Mouse (Mus musculus) forebrain, embryonic 15.5 days (tissue): ENCODE measurements at regions not wholly inside any gene's neighbourhood (a gene's known extent, or its start where the extent isn't known, plus 50 kb on each side); places are given as distances from the start of the nearest gene placed in this dataset.

Experiments used
- ATAC-seq: fragments of 200-750 bp; cut with Nextera tagmentation; replicated peaks from 2 replicates; pipeline ENCODE4 v1.8.0; 2017; ENCODE audit warnings: mild to moderate bottlenecking, moderate TSS enrichment, moderate library complexity
- H3K27ac ChIP-seq: fragments of 300-500 bp; sonication (generic); replicated peaks from 2 replicates; pipeline ENCODE4 v1.5.1; 2015; ENCODE audit warnings: mild to moderate bottlenecking, inconsistent platforms
- H3K27me3 ChIP-seq: fragments of 300-500 bp; sonication (generic); 2 replicates; pipeline ENCODE4 v1.6.1; 2015; ENCODE audit warnings: inconsistent platforms
- H3K36me3 ChIP-seq: fragments of 300-500 bp; sonication (generic); 2 replicates; pipeline ENCODE4 v1.6.1; 2015; ENCODE audit warnings: mild to moderate bottlenecking, inconsistent platforms
- H3K4me1 ChIP-seq: fragments of 300-500 bp; sonication (generic); 2 replicates; pipeline ENCODE4 v1.6.1; 2015; ENCODE audit warnings: inconsistent platforms
- H3K4me2 ChIP-seq: fragments of 300-500 bp; sonication (generic); replicated peaks from 2 replicates; pipeline ENCODE4 v1.6.1; 2015; ENCODE audit warnings: mild to moderate bottlenecking, inconsistent platforms
- H3K4me3 ChIP-seq: fragments of 300-500 bp; sonication (generic); 2 replicates; pipeline ENCODE4 v1.5.1; 2015; ENCODE audit warnings: mild to moderate bottlenecking, inconsistent platforms
- H3K9ac ChIP-seq: fragments of 300-500 bp; sonication (generic); replicated peaks from 2 replicates; pipeline ENCODE4 v1.6.1; 2015; ENCODE audit warnings: mild to moderate bottlenecking, inconsistent platforms
- H3K9me3 ChIP-seq: fragments of 300-500 bp; sonication (generic); 2 replicates; pipeline ENCODE4 v1.6.1; 2016; ENCODE audit warnings: inconsistent platforms
- WGBS: fragments of 180-500 bp; shearing (Covaris S2); methylation state at CpG from one replicate; pipeline ENCODE4 v1.1.7; 2015; ENCODE audit warnings: mixed read lengths; 5-methylcytosine and 5-hydroxymethylcytosine counted together

GRCm38 (mm10) chr2:174532671-174533363 lies 59.9 kb upstream of the Prelid3b start:
- 61% methylated on average over 12 of the region's 12 CpGs for WGBS
- ATAC-seq = peak; percentile 64; the same call in 1 of the 2 replicates
- H3K4me1 ChIP-seq = no peaks in the 10 kb centered on the region
- H3K9me3 ChIP-seq = no peaks in the 10 kb centered on the region
- H3K9ac ChIP-seq = no peak overlapping the region
- no peak overlapping the region for H3K27ac ChIP-seq
- H3K36me3 ChIP-seq = no peaks in the 10 kb centered on the region
- no peak overlapping the region for H3K4me2 ChIP-seq
- H3K4me3 ChIP-seq = no peak overlapping the region
- no peaks in the 10 kb centered on the region for H3K27me3 ChIP-seq

DNA sequence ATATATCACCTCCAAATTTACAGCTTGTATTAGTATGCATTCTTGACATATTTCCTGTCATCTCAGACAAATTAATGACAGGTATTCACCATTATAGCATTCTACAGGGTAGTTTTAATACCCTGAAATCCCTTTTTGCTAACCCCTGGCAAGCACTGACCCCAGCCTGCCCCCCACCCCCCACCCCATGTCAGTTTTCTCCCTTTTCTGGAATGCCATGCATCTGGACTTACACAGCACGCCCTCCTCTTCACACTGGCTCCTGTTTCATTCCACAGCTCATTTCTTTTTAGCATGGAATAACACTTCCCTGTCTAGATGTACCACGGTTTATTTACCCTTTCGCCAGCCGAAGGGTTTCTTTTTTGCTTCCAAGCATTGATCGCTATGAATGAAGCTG lies 67.8 kb upstream of the Prelid3b start:
- Histone ChIP-seq H3K4me1 (no peaks in the 10 kb centered on the region), H3K4me3 (no peak overlapping the region), H3K27me3 (no peaks in the 10 kb centered on the region), H3K27ac (no peak overlapping the region), H3K9me3 (0 out of 2 replicates have a peak, but pooled peaks cover 2% of the 10 kb centered on the region), H3K9ac (no peak overlapping the region), H3K36me3 (no peaks in the 10 kb centered on the region), H3K4me2 (no peak overlapping the region)
- WGBS = 85% methylated on average over 5 of the region's 5 CpGs
- no peak for ATAC-seq

- Histone ChIP-seq H3K4me3 (no peak overlapping the region), H3K27me3 (no peaks in the 10 kb centered on the region), H3K9ac (no peak overlapping the region), H3K27ac (no peak overlapping the region), H3K36me3 (no peaks in the 10 kb centered on the region), H3K9me3 (0 out of 2 replicates have a peak, but pooled peaks cover 2% of the 10 kb centered on the region), H3K4me1 (no peaks in the 10 kb centered on the region), H3K4me2 (no peak overlapping the region)
- no peak for ATAC-seq
- 83% methylated on average over 3 of the region's 3 CpGs for WGBS
Observed at GRCm38 (mm10) chr2:174547207-174547606, 74.3 kb upstream of the Prelid3b start.

- Histone ChIP-seq H3K27me3 (no peaks in the 10 kb centered on the region), H3K36me3 (no peaks in the 10 kb centered on the region), H3K9ac (no peak overlapping the region), H3K4me3 (no peak overlapping the region), H3K9me3 (no peaks in the 10 kb centered on the region), H3K4me2 (no peak overlapping the region), H3K27ac (no peak overlapping the region), H3K4me1 (no peaks in the 10 kb centered on the region)
- 84% methylated on average over 6 of the region's 6 CpGs for WGBS
- no peak for ATAC-seq
Observed at GRCm38 (mm10) chr2:174547701-174548100, 74.8 kb upstream of the Prelid3b start.

GRCm38 (mm10) chr2:174548776-174549175 lies 75.9 kb upstream of the Prelid3b start:
- H3K36me3 ChIP-seq = no peaks in the 10 kb centered on the region
- 83% methylated on average over 4 of the region's 4 CpGs for WGBS
- H3K4me1 ChIP-seq = no peaks in the 10 kb centered on the region
- no peak overlapping the region for H3K9ac ChIP-seq
- H3K27me3 ChIP-seq = no peaks in the 10 kb centered on the region
- no peak overlapping the region for H3K27ac ChIP-seq
- no peak overlapping the region for H3K4me3 ChIP-seq
- no peaks in the 10 kb centered on the region for H3K9me3 ChIP-seq
- H3K4me2 ChIP-seq = no peak overlapping the region
- no peak for ATAC-seq

DNA sequence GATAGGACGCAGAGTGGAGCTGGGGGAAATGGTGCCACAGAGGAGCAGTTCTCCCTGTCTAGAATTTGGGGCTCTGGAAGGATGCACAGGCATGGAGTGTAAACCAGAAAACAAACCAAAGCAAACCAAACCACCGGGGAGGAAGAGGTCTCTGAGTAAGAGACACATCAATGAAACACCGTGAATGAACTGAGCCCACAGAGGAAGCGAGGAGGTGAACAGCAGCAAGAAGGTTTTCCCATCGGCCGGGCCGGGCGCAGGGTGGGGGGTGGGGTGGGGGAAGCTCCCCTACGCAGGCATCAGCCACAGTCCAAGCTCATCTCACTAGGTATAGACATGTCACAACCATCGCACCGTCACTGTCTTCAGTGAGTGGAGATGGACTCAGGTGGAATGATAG lies 82.9 kb upstream of the Prelid3b start:
- Histone ChIP-seq H3K27ac (no peak overlapping the region), H3K36me3 (no peaks in the 10 kb centered on the region), H3K27me3 (no peaks in the 10 kb centered on the region), H3K4me1 (no peaks in the 10 kb centered on the region), H3K4me3 (no peak overlapping the region), H3K9ac (no peak overlapping the region), H3K9me3 (no peaks in the 10 kb centered on the region), H3K4me2 (no peak overlapping the region)
- WGBS = 92% methylated on average over 11 of the region's 11 CpGs
- ATAC-seq = no peak

DNA sequence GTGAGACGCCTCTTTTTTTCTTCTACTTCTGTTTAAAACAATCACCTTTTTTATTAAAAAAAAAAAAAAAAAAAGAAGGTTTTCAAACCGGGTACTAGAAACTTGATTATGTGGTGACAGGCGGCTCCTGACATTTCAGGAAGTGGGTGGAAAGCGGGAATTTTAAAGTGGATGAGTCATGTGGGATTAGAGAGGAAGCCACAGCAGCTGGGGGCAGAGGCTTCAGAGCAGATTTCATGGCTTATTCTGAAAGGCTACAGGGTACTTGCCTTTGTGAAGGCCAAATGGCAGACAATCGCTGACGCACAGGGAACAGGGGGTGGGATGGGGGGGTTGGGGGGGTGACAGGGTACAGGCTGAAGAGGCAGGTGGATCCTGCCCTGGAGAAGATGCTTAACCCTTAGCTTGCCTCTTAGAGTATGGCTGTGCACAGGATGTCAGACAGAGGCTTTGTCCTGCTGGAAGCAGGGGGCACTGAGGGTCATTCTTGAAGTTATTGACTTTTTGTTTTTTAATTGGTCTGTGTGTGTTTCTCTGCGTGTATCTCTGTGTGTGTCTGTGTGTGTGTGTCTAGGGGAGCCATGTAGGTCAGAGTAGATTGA lies 81.4 kb upstream of the Zfp831 start:
- H3K4me3 ChIP-seq = no peak overlapping the region
- H3K27me3 ChIP-seq = no peaks in the 10 kb centered on the region
- WGBS = 37% methylated on average over 7 of the region's 7 CpGs
- H3K36me3 ChIP-seq = no peaks in the 10 kb centered on the region
- no peak overlapping the region for H3K27ac ChIP-seq
- H3K9me3 ChIP-seq = no peaks in the 10 kb centered on the region
- no peak overlapping the region for H3K9ac ChIP-seq
- peaks cover 6% of the 10 kb centered on the region; the same call in 1 of the 2 replicates for H3K4me1 ChIP-seq
- no peak overlapping the region for H3K4me2 ChIP-seq
- no peak for ATAC-seq

DNA sequence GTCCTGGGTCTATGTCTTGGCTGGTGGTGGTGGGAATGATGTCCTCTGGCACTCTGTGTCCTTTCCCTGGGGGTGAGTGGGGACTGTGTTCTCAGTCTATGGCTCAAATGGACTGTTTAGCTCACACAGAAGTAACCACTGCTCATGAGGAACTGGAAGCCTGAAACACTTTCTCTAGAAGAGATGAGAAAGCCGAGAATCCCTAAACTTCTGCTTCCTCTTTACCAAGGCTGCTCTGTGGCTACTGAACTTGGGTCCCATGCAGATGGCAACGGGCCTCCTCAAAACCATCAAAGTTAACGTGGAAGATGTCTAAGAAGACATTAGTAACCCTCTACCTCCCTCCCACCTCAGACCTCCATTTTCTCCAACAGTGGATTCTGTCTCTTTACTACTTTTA lies 79.4 kb upstream of the Zfp831 start:
- H3K27ac ChIP-seq = no peak overlapping the region
- H3K4me3 ChIP-seq = no peak overlapping the region
- H3K4me2 ChIP-seq = no peak overlapping the region
- no peaks in the 10 kb centered on the region for H3K36me3 ChIP-seq
- peaks cover 6% of the 10 kb centered on the region; the same call in 1 of the 2 replicates for H3K4me1 ChIP-seq
- H3K27me3 ChIP-seq = no peaks in the 10 kb centered on the region
- no peaks in the 10 kb centered on the region for H3K9me3 ChIP-seq
- 88% methylated on average over 3 of the region's 3 CpGs for WGBS
- no peak for ATAC-seq
- H3K9ac ChIP-seq = no peak overlapping the region

DNA sequence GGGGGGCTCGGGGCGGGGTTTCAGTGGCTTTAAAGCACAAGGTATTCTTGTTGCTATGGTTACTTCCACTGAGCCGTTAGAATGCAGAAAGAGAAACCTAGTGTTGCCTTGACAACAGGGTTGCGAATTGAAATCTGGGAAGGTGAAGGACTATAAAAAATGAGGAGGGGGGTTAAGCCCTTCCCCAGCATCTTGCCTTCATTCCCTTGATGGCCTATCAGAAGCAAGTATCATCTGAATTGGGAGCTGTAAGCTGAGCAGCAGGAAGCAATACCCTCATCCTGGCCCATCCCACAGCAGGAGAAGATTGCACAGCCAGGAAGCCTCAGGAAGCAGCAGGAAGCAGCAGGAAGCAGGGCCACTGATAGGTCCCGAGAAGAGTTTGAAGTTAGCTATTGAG lies 78.5 kb upstream of the Zfp831 start:
- no peaks in the 10 kb centered on the region for H3K36me3 ChIP-seq
- peaks cover 6% of the 10 kb centered on the region; the same call in 1 of the 2 replicates for H3K4me1 ChIP-seq
- peak; percentile 70 for ATAC-seq
- H3K4me2 ChIP-seq = no peak overlapping the region
- WGBS = 14% methylated on average over 5 of the region's 5 CpGs
- no peak overlapping the region for H3K4me3 ChIP-seq
- no peaks in the 10 kb centered on the region for H3K27me3 ChIP-seq
- no peak overlapping the region for H3K9ac ChIP-seq
- H3K9me3 ChIP-seq = no peaks in the 10 kb centered on the region
- H3K27ac ChIP-seq = peak overlapping the region; percentile 48

- ATAC-seq = no peak
- Histone ChIP-seq H3K27ac (no peak overlapping the region), H3K36me3 (no peaks in the 10 kb centered on the region), H3K4me3 (no peak overlapping the region), H3K9me3 (no peaks in the 10 kb centered on the region), H3K4me2 (no peak overlapping the region), H3K9ac (no peak overlapping the region), H3K27me3 (no peaks in the 10 kb centered on the region), H3K4me1 (peaks cover 6% of the 10 kb centered on the region; the same call in 1 of the 2 replicates)
- 90% methylated on average over 7 of the region's 7 CpGs for whole genome bisulfite sequencing
Observed at GRCm38 (mm10) chr2:174565891-174566290, 77.4 kb upstream of the Zfp831 start.

- Histone ChIP-seq H3K4me3 (no peak overlapping the region), H3K4me2 (no peak overlapping the region), H3K27me3 (no peaks in the 10 kb centered on the region), H3K27ac (no peak overlapping the region), H3K36me3 (no peaks in the 10 kb centered on the region), H3K9ac (no peak overlapping the region), H3K9me3 (no peaks in the 10 kb centered on the region), H3K4me1 (peaks cover 6% of the 10 kb centered on the region; the same call in 1 of the 2 replicates)
- ATAC-seq = no peak
- whole genome bisulfite sequencing = 39% methylated on average over 4 of the region's 4 CpGs
Observed at GRCm38 (mm10) chr2:174566752-174567151, 76.6 kb upstream of the Zfp831 start.

- ATAC-seq = no peak
- Histone ChIP-seq H3K27ac (no peak overlapping the region), H3K4me2 (no peak overlapping the region), H3K4me3 (no peak overlapping the region), H3K36me3 (no peaks in the 10 kb centered on the region), H3K27me3 (no peaks in the 10 kb centered on the region), H3K9ac (no peak overlapping the region), H3K9me3 (no peaks in the 10 kb centered on the region), H3K4me1 (no peaks in the 10 kb centered on the region)
- 74% methylated on average over 7 of the region's 7 CpGs for WGBS
Observed at GRCm38 (mm10) chr2:174574804-174575507, 68.4 kb upstream of the Zfp831 start.
